Mouse (Mus musculus): ENCODE measurements around the gene Cfap61.

DNA sequence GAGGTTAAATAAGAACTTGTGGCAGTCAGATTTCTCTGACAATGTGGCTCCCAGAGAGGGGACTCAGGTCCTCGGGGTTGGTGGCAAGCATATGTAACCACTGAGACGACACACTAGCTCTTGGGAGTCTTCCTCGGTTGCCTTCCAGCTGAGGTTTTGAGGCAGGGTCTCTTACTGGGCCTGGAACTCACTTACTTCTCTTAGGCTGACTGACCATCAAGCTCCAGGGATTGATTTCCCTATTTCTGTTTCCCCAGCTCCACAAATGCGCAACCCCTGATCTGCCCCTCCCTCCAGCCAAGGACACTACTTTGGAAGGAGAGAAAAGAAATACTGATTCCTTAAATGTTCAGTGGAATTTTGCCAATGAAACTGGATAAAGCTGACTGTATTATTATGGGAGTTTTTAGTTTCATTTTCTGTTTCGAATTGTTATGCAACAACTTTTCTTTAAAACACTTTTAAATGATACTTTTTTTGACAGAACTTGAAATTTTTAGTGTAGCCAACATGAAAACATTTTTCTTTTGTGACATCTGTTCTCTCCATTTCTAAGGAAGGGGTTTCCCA lies 63.5 kb downstream of the Cfap61 start:
- no peak for TF ChIP-seq RCOR1 (IDR thresholded peaks at IDR 0.05; ENCODE audit: low read depth, low read length)
- TF ChIP-seq USF1 (IDR thresholded peaks at IDR 0.05; ENCODE audit: low read depth, low read length) = no peak
- no peak for TF ChIP-seq CTCF (IDR thresholded peaks at IDR 0.05 in 2 of 3, conservative IDR thresholded peaks at IDR 0.05 in 1 of 3; ENCODE audit: control insufficient read depth in 1 of 3, insufficient read depth in 1 of 3, low read depth in 2 of 3, low read length in 3 of 3, poor library complexity in 1 of 3, severe bottlenecking in 1 of 3)
- TF ChIP-seq HCFC1 (IDR thresholded peaks at IDR 0.05; ENCODE audit: low read depth, low read length) = no peak
- no peak for TF ChIP-seq CHD2 (IDR thresholded peaks at IDR 0.05; ENCODE audit: low read length)
- TF ChIP-seq TCF12 (IDR thresholded peaks at IDR 0.05; ENCODE audit: low read depth, low read length) = no peak
- no peak for TF ChIP-seq POLR2A (IDR thresholded peaks at IDR 0.05; ENCODE audit: control insufficient read depth in 1 of 2, insufficient read depth in 1 of 2, low read depth in 1 of 2, low read length in 2 of 2, poor library complexity in 1 of 2)
- no peak for TF ChIP-seq POLR2AphosphoS2 (IDR thresholded peaks at IDR 0.05; ENCODE audit: low read length)
- no peak for TF ChIP-seq JUND (IDR thresholded peaks at IDR 0.05; ENCODE audit: low read depth, low read length)
- TF ChIP-seq NELFE (IDR thresholded peaks at IDR 0.05; ENCODE audit: low read depth, low read length) = no peak

All from MEL (cell line).